In the genomic region with DNA sequence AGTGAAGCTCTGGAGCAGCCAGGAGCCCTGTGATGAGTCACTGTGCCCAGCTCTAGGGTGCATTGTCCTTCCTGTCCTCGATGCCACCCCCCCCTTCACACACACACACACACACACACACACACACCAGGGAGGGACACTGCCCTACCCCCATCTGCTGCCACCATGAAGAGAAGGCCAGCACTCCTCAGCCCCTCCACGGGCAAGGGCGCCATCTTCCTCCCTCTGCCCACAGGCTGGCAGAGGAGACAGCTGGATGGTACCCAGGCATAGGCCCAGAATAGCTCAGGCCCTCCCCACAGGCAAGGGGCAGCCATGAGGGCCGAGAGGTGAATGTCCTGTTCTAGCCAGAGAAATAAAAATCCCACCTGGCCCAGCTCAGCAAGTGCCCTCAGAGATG, we compare ENCODE assay signal across 8 mouse cellular contexts. TPM values are rescaled to one million over a fixed set of nuclear protein-coding genes. Genes with fewer than 3 reads are reported as not detected.
DNase-seq lines count a peak whose midpoint lies in the region; ATAC-seq lines count a peak whose summit lies in the region.

No protein-coding gene starts in this region.

- H3K27ac ChIP-seq in midbrain, embryonic 10.5 days (replicated peaks), result no peak overlapping the region
- H3K27ac ChIP-seq in intestine, embryonic 15.5 days, result no peak overlapping the region
- no peak overlapping the region for H3K27ac ChIP-seq in kidney, embryonic 16.5 days (ENCODE audit: low read length)

- no peaks in the 10 kb centered on the region for H3K36me3 ChIP-seq in midbrain, embryonic 10.5 days
- H3K36me3 ChIP-seq in intestine, embryonic 15.5 days, result no peaks in the 10 kb centered on the region
- no peaks in the 10 kb centered on the region for H3K36me3 ChIP-seq in kidney, embryonic 16.5 days (ENCODE audit: insufficient read depth, low read length)

- no peaks in the 10 kb centered on the region for H3K9me3 ChIP-seq in midbrain, embryonic 10.5 days (replicated peaks)
- no peaks in the 10 kb centered on the region for H3K9me3 ChIP-seq in intestine, embryonic 15.5 days
- H3K9me3 ChIP-seq in kidney, embryonic 16.5 days (ENCODE audit: low read length), result no peaks in the 10 kb centered on the region

- H3K4me1 ChIP-seq in midbrain, embryonic 10.5 days, result peaks cover 30% of the 10 kb centered on the region
- 0 out of 2 replicates have a peak, but pooled peaks cover 2% of the 10 kb centered on the region for H3K4me1 ChIP-seq in intestine, embryonic 15.5 days (replicated peaks)
- H3K4me1 ChIP-seq in kidney, embryonic 16.5 days (ENCODE audit: insufficient read depth, low read length), result no peaks in the 10 kb centered on the region

- DNase-seq in adrenal gland, adult 2 months, result peak; percentile 43
- DNase-seq in adrenal gland, adult 18-20 months (ENCODE audit: low spot score in 2 of 2), result no peak
- DNase-seq in brain, adult 2 months (ENCODE audit: low read depth, low spot score), result peak; percentile 93
- peak; percentile 66 to 77 for DNase-seq in gastrocnemius, adult 8-10 months (ENCODE audit: low spot score in 2 of 2)
- no peak for DNase-seq in midbrain, embryonic 10.5 days (ENCODE audit: low spot score)
- no peak for DNase-seq in kidney, postnatal 25 days

- no peak overlapping the region for H3K9ac ChIP-seq in intestine, embryonic 15.5 days
- H3K9ac ChIP-seq in kidney, embryonic 16.5 days (replicated peaks; ENCODE audit: low read length), result no peak overlapping the region

- 60% methylated on average over 4 of the region's 4 CpGs for WGBS in midbrain, embryonic 10.5 days
- 67% methylated on average over 4 of the region's 4 CpGs for WGBS in intestine, embryonic 15.5 days
- 75% methylated on average over 4 of the region's 4 CpGs for WGBS in kidney, embryonic 16.5 days

- H3K4me2 ChIP-seq in intestine, embryonic 15.5 days (replicated peaks), result no peak overlapping the region
- H3K4me2 ChIP-seq in kidney, embryonic 16.5 days (replicated peaks; ENCODE audit: low read depth, low read length), result no peak overlapping the region

- ATAC-seq in intestine, embryonic 15.5 days, result no peak
- no peak for ATAC-seq in kidney, embryonic 16.5 days (ENCODE audit: low FRiP score, low TSS enrichment)

- peak overlapping the region; percentile 55; the same call in 1 of the 2 replicates for H3K4me3 ChIP-seq in midbrain, embryonic 10.5 days
- H3K4me3 ChIP-seq in intestine, embryonic 15.5 days (replicated peaks), result no peak overlapping the region
- H3K4me3 ChIP-seq in kidney, embryonic 16.5 days (ENCODE audit: low read length), result no peak overlapping the region

- peaks cover 65% of the 10 kb centered on the region for H3K27me3 ChIP-seq in midbrain, embryonic 10.5 days (ENCODE audit: low read depth, poor library complexity, severe bottlenecking)
- peaks cover 63% of the 10 kb centered on the region for H3K27me3 ChIP-seq in intestine, embryonic 15.5 days (replicated peaks)
- H3K27me3 ChIP-seq in kidney, embryonic 16.5 days (ENCODE audit: insufficient read depth, low read length), result peaks cover 37% of the 10 kb centered on the region

RNA-seq across cellular contexts. Expression of gene Eef1a2, which starts 1.0 kb away (rescaled TPM):
- total RNA-seq in adrenal gland, adult 2 months (2021), result 10 to 100 TPM; 44.0 to 65.9 TPM
- polyA plus RNA-seq in adrenal gland, adult 2 months (2012; rRNA removed), result 30.4 and 42.9 TPM in 2 replicates
- total RNA-seq in adrenal gland, adult 18-20 months (2021), result 10 to 100 TPM; 55.1 to 71.0 TPM
- 1,000 to 10,000 TPM; 1,913 to 2,067 (median 2,007) TPM for total RNA-seq in gastrocnemius, adult 8-10 months (2022)
- 0.29 TPM in 1 of 2 replicates, not detected in the other for polyA plus RNA-seq in midbrain, embryonic 10.5 days (2016; fragmentation: Nextera tagmentation; extraction: Ambion mirVana)
- polyA plus RNA-seq in intestine, embryonic 15.5 days (2015; fragmentation: Nextera tagmentation; extraction: Ambion mirVana), result 0.10 and 0.26 TPM in 2 replicates
- polyA plus RNA-seq in kidney, embryonic 16.5 days (2015; fragmentation: Nextera tagmentation; extraction: Ambion mirVana), result 0.10 TPM in 1 of 2 replicates, not detected in the other

RNA-seq across cellular contexts. Expression of gene Kcnq2, which starts 20.7 kb away (rescaled TPM):
- total RNA-seq in adrenal gland, adult 2 months (2021), result 1 to 10 TPM; 5.2 to 5.4 TPM
- polyA plus RNA-seq in adrenal gland, adult 2 months (2012; rRNA removed), result 2.8 and 3.7 TPM in 2 replicates
- 1 to 10 TPM; 5.2 to 7.3 TPM for total RNA-seq in adrenal gland, adult 18-20 months (2021)
- total RNA-seq in gastrocnemius, adult 8-10 months (2022), result under 1 TPM in 2 of 4 experiments, not detected in 2; 0.15 to 0.19 TPM
- 3.5 and 9.7 TPM in 2 replicates for polyA plus RNA-seq in midbrain, embryonic 10.5 days (2016; fragmentation: Nextera tagmentation; extraction: Ambion mirVana)
- 1.3 and 1.5 TPM in 2 replicates for polyA plus RNA-seq in intestine, embryonic 15.5 days (2015; fragmentation: Nextera tagmentation; extraction: Ambion mirVana)
- 0.16 and 0.44 TPM in 2 replicates for polyA plus RNA-seq in kidney, embryonic 16.5 days (2015; fragmentation: Nextera tagmentation; extraction: Ambion mirVana)

RNA-seq across cellular contexts. Expression of gene Ppdpf, which starts 31.2 kb away (rescaled TPM):
- total RNA-seq in adrenal gland, adult 2 months (2021), result 10 to 100 TPM; 91.1 to 91.9 TPM
- polyA plus RNA-seq in adrenal gland, adult 2 months (2012; rRNA removed), result 160 and 197 TPM in 2 replicates
- 10 to 100 TPM; 69.8 to 94.9 TPM for total RNA-seq in adrenal gland, adult 18-20 months (2021)
- total RNA-seq in gastrocnemius, adult 8-10 months (2022), result 10 to 100 TPM; 38.4 to 43.8 (median 40.1) TPM
- 375 and 418 TPM in 2 replicates for polyA plus RNA-seq in midbrain, embryonic 10.5 days (2016; fragmentation: Nextera tagmentation; extraction: Ambion mirVana)
- polyA plus RNA-seq in intestine, embryonic 15.5 days (2015; fragmentation: Nextera tagmentation; extraction: Ambion mirVana), result 264 and 275 TPM in 2 replicates
- polyA plus RNA-seq in kidney, embryonic 16.5 days (2015; fragmentation: Nextera tagmentation; extraction: Ambion mirVana), result 302 and 310 TPM in 2 replicates

RNA-seq across cellular contexts. Expression of gene Ptk6, which starts 46.8 kb away (rescaled TPM):
- total RNA-seq in adrenal gland, adult 2 months (2021), result under 1 TPM in 1 of 2 experiments, not detected in 1; 0.07 TPM
- polyA plus RNA-seq in adrenal gland, adult 2 months (2012; rRNA removed), result 0.02 TPM in 1 of 2 replicates, not detected in the other
- not detected for total RNA-seq in adrenal gland, adult 18-20 months (2021)
- total RNA-seq in gastrocnemius, adult 8-10 months (2022), result not detected
- 0.07 TPM in 1 of 2 replicates, not detected in the other for polyA plus RNA-seq in midbrain, embryonic 10.5 days (2016; fragmentation: Nextera tagmentation; extraction: Ambion mirVana)
- 0.14 and 0.21 TPM in 2 replicates for polyA plus RNA-seq in intestine, embryonic 15.5 days (2015; fragmentation: Nextera tagmentation; extraction: Ambion mirVana)
- not detected in 2 replicates for polyA plus RNA-seq in kidney, embryonic 16.5 days (2015; fragmentation: Nextera tagmentation; extraction: Ambion mirVana)

RNA-seq across cellular contexts. Expression of gene Srms, which starts 57.2 kb away (rescaled TPM):
- 1 to 10 TPM in 1 of 2 experiments, under 1 TPM in 1; 0.66 to 1.3 TPM for total RNA-seq in adrenal gland, adult 2 months (2021)
- 1.1 and 1.4 TPM in 2 replicates for polyA plus RNA-seq in adrenal gland, adult 2 months (2012; rRNA removed)
- total RNA-seq in adrenal gland, adult 18-20 months (2021), result under 1 TPM; 0.73 to 0.83 TPM
- total RNA-seq in gastrocnemius, adult 8-10 months (2022), result under 1 TPM in 2 of 4 experiments, not detected in 2; 0.22 to 0.24 TPM
- polyA plus RNA-seq in midbrain, embryonic 10.5 days (2016; fragmentation: Nextera tagmentation; extraction: Ambion mirVana), result 0.10 and 0.20 TPM in 2 replicates
- 0.05 TPM in 1 of 2 replicates, not detected in the other for polyA plus RNA-seq in intestine, embryonic 15.5 days (2015; fragmentation: Nextera tagmentation; extraction: Ambion mirVana)
- polyA plus RNA-seq in kidney, embryonic 16.5 days (2015; fragmentation: Nextera tagmentation; extraction: Ambion mirVana), result 0.25 and 0.37 TPM in 2 replicates

Comparison
In these comparisons a context has a peak if more than half of its experiments do, and no peak if none do; other contexts are left out.
1. DNase-seq: peak in adrenal gland, adult 2 months (single experiment), brain, adult 2 months (single experiment) and gastrocnemius, adult 8-10 months (2 of 2); none in adrenal gland, adult 18-20 months (0 of 2), midbrain, embryonic 10.5 days (single experiment) and kidney, postnatal 25 days (0 of 2).
2. RNA of gene Eef1a2, which starts 1.0 kb away (polyA plus RNA-seq): 30.4 to 42.9 TPM in adrenal gland, adult 2 months; 0.10 to 0.26 TPM in intestine, embryonic 15.5 days, 0.10 TPM in kidney, embryonic 16.5 days and 0.29 TPM in midbrain, embryonic 10.5 days; every median in the first group is over 10 times any median in the second.